In genomic region chr1:78539166-78539565, GRCm38 (mm10) we compare ENCODE assay signal across 24 mouse cellular contexts. TPM values are rescaled to one million over a fixed set of nuclear protein-coding genes. Genes with fewer than 3 reads are reported as not detected.
A peak's percentile ranks its signal among the peaks of the same experiment; 100 is the strongest.
DNase-seq lines count a peak whose midpoint lies in the region; ATAC-seq lines count a peak whose summit lies in the region.
"Had no signal": no experiment of that assay in that cellular context is flagged by ENCODE, and none has a peak within 500 bp of the region (broad histone marks: within the 10 kb centered on the region; RNA-seq: fewer than 3 reads in every experiment).

No protein-coding gene starts in this region.

- no peak overlapping the region for H3K4me3 ChIP-seq in heart, embryonic 15.5 days
- H3K4me3 ChIP-seq in embryonic facial prominence, embryonic 11.5 days (ENCODE audit: low read depth, low read length), result no peak overlapping the region
- no peak overlapping the region for H3K4me3 ChIP-seq in limb, embryonic 11.5 days (ENCODE audit: low read depth, low read length)
- H3K4me3 ChIP-seq: forebrain, embryonic 13.5 days; midbrain, embryonic 13.5 days had no signal

- H3K36me3 ChIP-seq in heart, embryonic 15.5 days, result no peaks in the 10 kb centered on the region
- H3K36me3 ChIP-seq in embryonic facial prominence, embryonic 11.5 days (replicated peaks; ENCODE audit: control insufficient read depth, insufficient read depth, low read depth, low read length), result no peaks in the 10 kb centered on the region
- no peaks in the 10 kb centered on the region for H3K36me3 ChIP-seq in limb, embryonic 11.5 days (ENCODE audit: control insufficient read depth, insufficient read depth, low read length)
- H3K36me3 ChIP-seq: midbrain, embryonic 13.5 days had no signal

- intact Hi-C loops in heart, postnatal 25 days (cut with DNase I), result loop anchor here (5.0 kb wide), 2 partner anchors 133 to 148 kb away; no protein-coding TSS in a partner anchor

- peak overlapping the region; percentile 8; the same call in 1 of the 2 replicates for H3K27ac ChIP-seq in heart, embryonic 15.5 days
- no peak overlapping the region for H3K27ac ChIP-seq in embryonic facial prominence, embryonic 11.5 days (replicated peaks; ENCODE audit: low read depth, low read length)
- H3K27ac ChIP-seq in limb, embryonic 11.5 days (replicated peaks; ENCODE audit: low read depth, low read length), result no peak overlapping the region
- H3K27ac ChIP-seq: forebrain, embryonic 13.5 days; midbrain, embryonic 13.5 days had no signal

- 33% methylated on average over 6 of the region's 6 CpGs for WGBS in heart, embryonic 15.5 days
- 50% methylated on average over 6 of the region's 6 CpGs for WGBS in embryonic facial prominence, embryonic 11.5 days
- WGBS in limb, embryonic 11.5 days, result 24% methylated on average over 6 of the region's 6 CpGs

- H3K4me2 ChIP-seq in heart, embryonic 15.5 days, result no peak overlapping the region
- no peak overlapping the region for H3K4me2 ChIP-seq in embryonic facial prominence, embryonic 11.5 days (ENCODE audit: low read depth, low read length)
- no peak overlapping the region for H3K4me2 ChIP-seq in limb, embryonic 11.5 days (ENCODE audit: low read depth, severe bottlenecking)
- H3K4me2 ChIP-seq: forebrain, embryonic 13.5 days; midbrain, embryonic 13.5 days had no signal

- H3K27me3 ChIP-seq in heart, embryonic 15.5 days, result no peaks in the 10 kb centered on the region
- no peaks in the 10 kb centered on the region for H3K27me3 ChIP-seq in embryonic facial prominence, embryonic 11.5 days (ENCODE audit: control insufficient read depth, insufficient read depth, low read length)
- no peaks in the 10 kb centered on the region for H3K27me3 ChIP-seq in limb, embryonic 11.5 days (ENCODE audit: control insufficient read depth, insufficient read depth, low read length)
- H3K27me3 ChIP-seq: forebrain, embryonic 13.5 days; midbrain, embryonic 13.5 days; Patski had no signal

- ATAC-seq in heart, embryonic 15.5 days (replicated peaks; ENCODE audit: insufficient number of reproducible peaks, insufficient read depth, low FRiP score, low read depth), result peak; percentile 38; the same call in 1 of the 2 replicates
- no peak for ATAC-seq in embryonic facial prominence, embryonic 11.5 days (replicated peaks; ENCODE audit: insufficient number of reproducible peaks, low FRiP score, low TSS enrichment, low read depth)
- peak; percentile 67; the same call in 1 of the 2 replicates for ATAC-seq in limb, embryonic 11.5 days (ENCODE audit: insufficient number of reproducible peaks, low FRiP score, low TSS enrichment, low read depth)
- no peak for ATAC-seq in monocyte, adult 5-6 weeks (replicated peaks; ENCODE audit: insufficient number of reproducible peaks, low FRiP score, low TSS enrichment, poor library complexity, severe bottlenecking)
- ATAC-seq: forebrain, embryonic 13.5 days; hindbrain, embryonic 16.5 days; intestine, embryonic 16.5 days; midbrain, embryonic 13.5 days; Patski had no signal

- no peak overlapping the region for H3K9ac ChIP-seq in heart, embryonic 15.5 days
- H3K9ac ChIP-seq in embryonic facial prominence, embryonic 11.5 days (replicated peaks; ENCODE audit: low read length), result no peak overlapping the region
- H3K9ac ChIP-seq in limb, embryonic 11.5 days (ENCODE audit: low read length), result no peak overlapping the region
- H3K9ac ChIP-seq: forebrain, embryonic 13.5 days; midbrain, embryonic 13.5 days had no signal

- no peak for DNase-seq in heart, postnatal 25 days (ENCODE audit: low spot score)
- peak; percentile 16 for DNase-seq in 3T3-L1 (ENCODE audit: low read depth, low spot score)
- DNase-seq in embryonic facial prominence, embryonic 11.5 days (ENCODE audit: low spot score), result peak; percentile 40
- DNase-seq in limb, embryonic 11.5 days (ENCODE audit: low spot score), result peak; percentile 59
- DNase-seq in kidney, postnatal 4 days, result no peak
- no peak for DNase-seq in urinary bladder, postnatal 36 days (ENCODE audit: low spot score in 2 of 2)
- DNase-seq: adrenal gland, adult 8-10 months; cerebellum, adult 9-11 months; gastrocnemius, postnatal 36 days; layer of hippocampus, postnatal 36 days; lung, postnatal 10 days; thymus, postnatal 36 days had no signal

- H3K4me1 ChIP-seq in heart, embryonic 15.5 days (replicated peaks), result peaks cover 13% of the 10 kb centered on the region
- H3K4me1 ChIP-seq in embryonic facial prominence, embryonic 11.5 days (ENCODE audit: control insufficient read depth, insufficient read depth, low read length), result no peaks in the 10 kb centered on the region
- peaks cover 14% of the 10 kb centered on the region for H3K4me1 ChIP-seq in limb, embryonic 11.5 days (ENCODE audit: control insufficient read depth, insufficient read depth, low read length)

- H3K9me3 ChIP-seq in heart, embryonic 15.5 days (replicated peaks), result no peaks in the 10 kb centered on the region
- no peaks in the 10 kb centered on the region for H3K9me3 ChIP-seq in embryonic facial prominence, embryonic 11.5 days (replicated peaks; ENCODE audit: control insufficient read depth, low read length)
- no peaks in the 10 kb centered on the region for H3K9me3 ChIP-seq in limb, embryonic 11.5 days (ENCODE audit: control insufficient read depth, low read length)
- H3K9me3 ChIP-seq: forebrain, embryonic 13.5 days; midbrain, embryonic 13.5 days had no signal

RNA-seq across cellular contexts. Expression of gene BC035947, which starts 27.2 kb away (rescaled TPM):
- polyA plus RNA-seq in heart, embryonic 15.5 days (2015; fragmentation: Nextera tagmentation; extraction: Ambion mirVana), result 0.04 TPM in 1 of 2 replicates, not detected in the other
- under 1 TPM in 1 of 2 experiments, not detected in 1; 0.08 TPM for total RNA-seq in heart, postnatal 25 days (2021)
- polyA plus RNA-seq in embryonic facial prominence, embryonic 11.5 days (2014; fragmentation: Nextera tagmentation; extraction: Ambion mirVana), result 0.43 and 0.82 TPM in 2 replicates
- polyA plus RNA-seq in limb, embryonic 11.5 days (2014; fragmentation: Nextera tagmentation; extraction: Ambion mirVana), result 0.31 and 0.74 TPM in 2 replicates
- not detected in 3 replicates for total RNA-seq in monocyte, adult 5-6 weeks (2017)
- total RNA-seq: gastrocnemius, postnatal 36 days; heart, postnatal 36 days; megakaryocyte, adult 5-6 weeks had no signal
- polyA plus RNA-seq: liver, embryonic 16.5 days; Patski had no signal

RNA-seq across cellular contexts. Expression of gene Mogat1, which starts 28.4 kb away (rescaled TPM):
- not detected in 2 replicates for polyA plus RNA-seq in heart, embryonic 15.5 days (2015; fragmentation: Nextera tagmentation; extraction: Ambion mirVana)
- total RNA-seq in heart, postnatal 25 days (2021), result not detected
- 0.92 and 1.9 TPM in 2 replicates for polyA plus RNA-seq in embryonic facial prominence, embryonic 11.5 days (2014; fragmentation: Nextera tagmentation; extraction: Ambion mirVana)
- polyA plus RNA-seq in limb, embryonic 11.5 days (2014; fragmentation: Nextera tagmentation; extraction: Ambion mirVana), result not detected in 2 replicates
- total RNA-seq in monocyte, adult 5-6 weeks (2017), result not detected in 3 replicates
- total RNA-seq: ES-E14; gastrocnemius, postnatal 36 days; heart, postnatal 36 days; layer of hippocampus, postnatal 36 days; left cerebral cortex, postnatal 36 days; megakaryocyte, adult 5-6 weeks had no signal
- polyA plus RNA-seq: intestine, embryonic 16.5 days; liver, embryonic 16.5 days; Patski had no signal

RNA-seq across cellular contexts. Expression of gene Farsb, which starts 50.5 kb away (rescaled TPM):
- polyA plus RNA-seq in heart, embryonic 15.5 days (2015; fragmentation: Nextera tagmentation; extraction: Ambion mirVana), result 89.4 and 93.1 TPM in 2 replicates
- 10 to 100 TPM; 52.2 to 52.7 TPM for total RNA-seq in heart, postnatal 25 days (2021)
- 189 and 190 TPM in 2 replicates for polyA plus RNA-seq in embryonic facial prominence, embryonic 11.5 days (2014; fragmentation: Nextera tagmentation; extraction: Ambion mirVana)
- polyA plus RNA-seq in limb, embryonic 11.5 days (2014; fragmentation: Nextera tagmentation; extraction: Ambion mirVana), result 161 and 165 TPM in 2 replicates
- 16.5 to 27.7 TPM (median 20.3 TPM) in 3 replicates for total RNA-seq in monocyte, adult 5-6 weeks (2017)

Comparison
In these comparisons a context has a peak if more than half of its experiments do, and no peak if none do; other contexts are left out.
1. ATAC-seq: peak in heart, embryonic 15.5 days (single experiment) and limb, embryonic 11.5 days (single experiment); none in embryonic facial prominence, embryonic 11.5 days (single experiment) and monocyte, adult 5-6 weeks (single experiment).
2. DNase-seq: peak in 3T3-L1 (single experiment), embryonic facial prominence, embryonic 11.5 days (single experiment) and limb, embryonic 11.5 days (single experiment); none in heart, postnatal 25 days (single experiment), kidney, postnatal 4 days (0 of 2) and urinary bladder, postnatal 36 days (0 of 2).